Mouse (Mus musculus) cerebellum, postnatal 36 days (tissue): ENCODE results near the gene Zbtb8os.

ENCODE experiments used
- DNase-seq, 2 experiments: peaks; one replicate each; pipeline ENCODE4 v3.0.0; 2021 to 2022; ENCODE audit warnings: mixed read lengths in 2 of 2

Gene Zbtb8os

GRCm38 (mm10) chr4:129335216-129336074 lies at the start of gene Zbtb8os, which contains the start of gene Rbbp4:
Zbtb8os (plus strand) TSS chr4:129335695.
Rbbp4 (minus strand) TSS chr4:129335370.
- DNase-seq: peak; percentile 94 to 98

- DNase-seq: no peak
Measured at GRCm38 (mm10) chr4:129286001-129286682, 49.4 kb upstream of the Zbtb8os start.

GRCm38 (mm10) chr4:129286683-129287471 lies 48.6 kb upstream of the Zbtb8os start:
- no peak for DNase-seq

GRCm38 (mm10) chr4:129287472-129287981 lies 48.0 kb upstream of the Zbtb8os start, which contains the start of gene Sync:
Sync (plus strand) TSS chr4:129287617.
- no peak for DNase-seq

- DNase-seq: no peak
Measured at GRCm38 (mm10) chr4:129288067-129288466, 47.4 kb upstream of the Zbtb8os start.

- DNase-seq: no peak
Measured at GRCm38 (mm10) chr4:129289671-129290070, 45.8 kb upstream of the Zbtb8os start.

GRCm38 (mm10) chr4:129292831-129293230 lies 42.7 kb upstream of the Zbtb8os start:
- DNase-seq: no peak

- DNase-seq: no peak
Measured at GRCm38 (mm10) chr4:129293702-129294101, 41.8 kb upstream of the Zbtb8os start.

GRCm38 (mm10) chr4:129295188-129295587 lies 40.3 kb upstream of the Zbtb8os start:
- DNase-seq: no peak

GRCm38 (mm10) chr4:129296066-129296465 lies 39.4 kb upstream of the Zbtb8os start:
- DNase-seq: no peak

- no peak for DNase-seq
Measured at GRCm38 (mm10) chr4:129297724-129298123, 37.8 kb upstream of the Zbtb8os start.

- no peak for DNase-seq
Measured at GRCm38 (mm10) chr4:129299121-129299520, 36.4 kb upstream of the Zbtb8os start.

- no peak for DNase-seq
Measured at GRCm38 (mm10) chr4:129303401-129303800, 32.1 kb upstream of the Zbtb8os start.

- DNase-seq: no peak
Measured at GRCm38 (mm10) chr4:129303816-129304215, 31.7 kb upstream of the Zbtb8os start.

GRCm38 (mm10) chr4:129304306-129304705 lies 31.2 kb upstream of the Zbtb8os start:
- no peak for DNase-seq

- DNase-seq: no peak
Measured at GRCm38 (mm10) chr4:129307936-129308335, 27.6 kb upstream of the Zbtb8os start.

- no peak for DNase-seq
Measured at GRCm38 (mm10) chr4:129313886-129314285, 21.6 kb upstream of the Zbtb8os start.

- DNase-seq: no peak
Measured at GRCm38 (mm10) chr4:129320876-129321275, 14.6 kb upstream of the Zbtb8os start.

GRCm38 (mm10) chr4:129322042-129322441 lies 13.5 kb upstream of the Zbtb8os start:
- DNase-seq: no peak

GRCm38 (mm10) chr4:129323491-129323890 lies 12.0 kb upstream of the Zbtb8os start:
- no peak for DNase-seq

- no peak for DNase-seq
Measured at GRCm38 (mm10) chr4:129324756-129325155, 10.7 kb upstream of the Zbtb8os start.

- DNase-seq: no peak
Measured at GRCm38 (mm10) chr4:129326191-129326590, 9.3 kb upstream of the Zbtb8os start.

GRCm38 (mm10) chr4:129332846-129333245 lies 2.6 kb upstream of the Zbtb8os start:
- DNase-seq: no peak
